Mouse (Mus musculus) spleen, adult 2 months (tissue): Measurements from ENCODE around the gene Kmt2e. TPM values are rescaled to one million over a fixed set of nuclear protein-coding genes. Genes with fewer than 3 reads are reported as not detected.

Source experiments
- DNase-seq, 2 experiments: peaks; one replicate each; pipeline versions ENCODE4 v3.0.0 to v3.0.0-alpha.2; 2012 to 2021; ENCODE audit warnings: low spot score in 2 of 2, low read depth in 1 of 2
- H3K27ac ChIP-seq: fragments of 200-500 bp; 2 replicates; pipeline ENCODE4 v1.5.1; 2012; ENCODE audit warnings: low read length, inconsistent platforms; ENCODE audit not compliant: insufficient read depth
- H3K27me3 ChIP-seq: fragments of 200-500 bp; 2 replicates; pipeline ENCODE4 v1.6.1; 2012; ENCODE audit warnings: mild to moderate bottlenecking, moderate library complexity, low read length, inconsistent platforms; ENCODE audit not compliant: control insufficient read depth, insufficient read depth
- H3K36me3 ChIP-seq: fragments of 200-500 bp; 2 replicates; pipeline ENCODE4 v1.6.1; 2012; ENCODE audit warnings: mild to moderate bottlenecking, low read length, inconsistent platforms; ENCODE audit not compliant: control insufficient read depth, insufficient read depth
- H3K4me1 ChIP-seq: fragments of 200-500 bp; 2 replicates; pipeline ENCODE4 v1.6.1; 2011; ENCODE audit warnings: inconsistent platforms; ENCODE audit not compliant: control insufficient read depth, insufficient read depth, insufficient read length
- H3K4me3 ChIP-seq: fragments of 200-500 bp; 2 replicates; pipeline ENCODE4 v1.5.1; 2011; ENCODE audit warnings: mild to moderate bottlenecking, inconsistent platforms; ENCODE audit not compliant: insufficient read depth, insufficient read length; ENCODE audit errors: extremely low read depth
- CTCF ChIP-seq: fragments of 200-500 bp; IDR thresholded peaks from 2 replicates; pipeline ENCODE4 v1.5.1; 2011; ENCODE audit warnings: mild to moderate bottlenecking, inconsistent platforms; ENCODE audit not compliant: insufficient read depth, insufficient read length, insufficient replicate concordance; ENCODE audit errors: extremely low read depth
- POLR2A ChIP-seq: fragments of 200-500 bp; IDR thresholded peaks from 2 replicates; pipeline ENCODE4 v1.6.1; 2011; ENCODE audit warnings: low read depth, low read length, inconsistent platforms
- WGBS: fragments of 180-500 bp; shearing (Covaris S2); methylation state at CpG from one replicate; pipeline ENCODE4 v1.1.7; 2018; 5-methylcytosine and 5-hydroxymethylcytosine counted together
- polyA plus RNA-seq: library from polyadenylated mRNA; depleted of rRNA; stranded (reverse); fragments of >200 nt; gene quantifications from 2 replicates; pipeline ENCODE4 v1.2.3, GENCODE M21; 2012

Kmt2e gene
- polyA plus RNA-seq, 1 experiment, result 25.3 TPM

GRCm38 (mm10) chr5:23511456-23511855 is 77.2 kb downstream of the Kmt2e start:
- no peak overlapping the region for H3K27ac ChIP-seq
- no peak overlapping the region for H3K4me3 ChIP-seq
- peaks cover 13% of the 10 kb centered on the region for H3K36me3 ChIP-seq
- no peaks in the 10 kb centered on the region for H3K4me1 ChIP-seq
- 96% methylated on average over 5 of the region's 5 CpGs for WGBS
- no peaks in the 10 kb centered on the region for H3K27me3 ChIP-seq
- TF ChIP-seq CTCF (no peak), POLR2A (no peak)
- DNase-seq, result no peak

- DNase-seq, result no peak
- TF ChIP-seq CTCF, result no peak
- H3K36me3 ChIP-seq, result peaks cover 13% of the 10 kb centered on the region
- WGBS, result 95% methylated on average over 7 of the region's 7 CpGs
- no peaks in the 10 kb centered on the region for H3K27me3 ChIP-seq
- H3K4me1 ChIP-seq, result no peaks in the 10 kb centered on the region
- H3K27ac ChIP-seq, result no peak overlapping the region
- no peak overlapping the region for H3K4me3 ChIP-seq
Measured at GRCm38 (mm10) chr5:23512556-23512955, 78.3 kb downstream of the Kmt2e start.

GRCm38 (mm10) chr5:23513468-23513867 is 79.2 kb downstream of the Kmt2e start:
- TF ChIP-seq CTCF, result no peak
- TF ChIP-seq POLR2A, result no peak
- no peak overlapping the region for H3K27ac ChIP-seq
- no peaks in the 10 kb centered on the region for H3K27me3 ChIP-seq
- H3K4me1 ChIP-seq, result no peaks in the 10 kb centered on the region
- DNase-seq, result no peak
- H3K36me3 ChIP-seq, result peaks cover 15% of the 10 kb centered on the region
- 94% methylated on average over 13 of the region's 13 CpGs for WGBS
- no peak overlapping the region for H3K4me3 ChIP-seq

GRCm38 (mm10) chr5:23515038-23515437 is 80.8 kb downstream of the Kmt2e start:
- no peak for TF ChIP-seq POLR2A
- TF ChIP-seq CTCF, result no peak
- no peaks in the 10 kb centered on the region for H3K4me1 ChIP-seq
- DNase-seq, result no peak
- H3K27ac ChIP-seq, result no peak overlapping the region
- 93% methylated on average over 10 of the region's 10 CpGs for WGBS
- H3K4me3 ChIP-seq, result no peak overlapping the region
- peaks cover 20% of the 10 kb centered on the region for H3K36me3 ChIP-seq
- no peaks in the 10 kb centered on the region for H3K27me3 ChIP-seq

- WGBS, result 89% methylated on average over 3 of the region's 3 CpGs
- Histone ChIP-seq H3K4me1 (no peaks in the 10 kb centered on the region), H3K27ac (no peak overlapping the region), H3K36me3 (peaks cover 20% of the 10 kb centered on the region), H3K27me3 (no peaks in the 10 kb centered on the region), H3K4me3 (no peak overlapping the region)
- TF ChIP-seq POLR2A (no peak), CTCF (no peak)
- DNase-seq, result no peak
Measured at GRCm38 (mm10) chr5:23516962-23517361, 82.7 kb downstream of the Kmt2e start.

GRCm38 (mm10) chr5:23517839-23518238 is 83.6 kb downstream of the Kmt2e start:
- DNase-seq, result no peak
- Histone ChIP-seq H3K27me3 (no peaks in the 10 kb centered on the region), H3K36me3 (peaks cover 21% of the 10 kb centered on the region), H3K4me3 (no peak overlapping the region), H3K27ac (no peak overlapping the region), H3K4me1 (no peaks in the 10 kb centered on the region)
- TF ChIP-seq CTCF (no peak), POLR2A (no peak)
- 92% methylated on average over 4 of the region's 4 CpGs for WGBS

- DNase-seq, result no peak
- 91% methylated on average over 3 of the region's 3 CpGs for WGBS
- peaks cover 17% of the 10 kb centered on the region for H3K36me3 ChIP-seq
- no peaks in the 10 kb centered on the region for H3K27me3 ChIP-seq
- no peak overlapping the region for H3K4me3 ChIP-seq
- no peaks in the 10 kb centered on the region for H3K4me1 ChIP-seq
- no peak overlapping the region for H3K27ac ChIP-seq
- no peak for TF ChIP-seq CTCF
- no peak for TF ChIP-seq POLR2A
Measured at GRCm38 (mm10) chr5:23518673-23519072, 84.4 kb downstream of the Kmt2e start.
